1 mouse cellular context compared by ENCODE assay signal in the genomic region with DNA sequence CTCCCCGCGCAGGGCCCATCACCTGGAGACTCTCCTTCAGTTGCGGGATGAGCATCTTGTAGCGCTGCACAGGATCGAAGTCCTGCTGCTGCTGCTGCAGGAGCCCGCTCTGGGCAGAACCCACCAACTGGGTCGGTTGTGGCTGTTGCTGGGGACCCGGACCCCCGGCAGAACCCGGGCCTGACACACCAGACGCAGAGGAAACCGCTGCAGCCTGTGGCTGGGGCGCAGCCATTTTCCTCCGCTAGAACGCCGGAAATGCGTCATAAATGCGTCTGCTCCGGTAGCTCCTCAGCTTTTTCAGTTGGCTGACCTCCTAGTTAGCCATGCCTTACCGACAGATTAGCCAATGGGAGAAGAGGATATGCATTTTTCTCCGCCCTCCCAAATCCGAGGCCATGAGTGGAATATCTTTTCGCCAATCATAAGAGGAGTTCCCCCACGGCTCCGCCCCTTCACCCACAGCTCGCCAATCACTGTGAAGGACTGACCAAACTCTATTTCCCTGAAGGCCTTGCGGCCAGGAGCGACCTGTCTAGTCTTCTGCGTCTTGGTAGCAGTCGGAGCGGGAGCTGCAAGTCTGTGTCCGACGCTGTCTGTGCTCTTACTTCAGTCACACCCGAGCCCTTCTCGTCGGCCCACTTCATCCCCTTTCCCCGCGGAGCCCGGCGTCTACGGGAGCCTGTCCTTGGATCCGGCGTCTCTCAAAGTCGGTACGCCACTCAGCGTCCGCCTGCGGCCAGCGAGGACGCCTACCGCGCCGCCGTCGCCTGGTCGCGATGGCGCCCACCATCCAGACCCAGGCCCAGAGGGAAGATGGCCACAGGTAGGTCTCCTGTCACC.
TF ChIP-seq lines count a peak whose summit lies in the region.

Gene Med29 (minus strand): TSS at position 280 of the 843 bp plus-strand sequence.
Gene Paf1 (plus strand): TSS at position 523 of the 843 bp plus-strand sequence.

TF ChIP-seq in MEL, 35 proteins besides CTCF, POLR2A, EP300 and RAD21 (continued from another document):
- TF ChIP-seq ELF1 (IDR thresholded peaks at IDR 0.05; ENCODE audit: low read depth, low read length) (peak; percentile 45; the same call in 1 of the 2 replicates), HCFC1 (IDR thresholded peaks at IDR 0.05; ENCODE audit: low read depth, low read length) (peak; percentile 83), USF2 (IDR thresholded peaks at IDR 0.05; ENCODE audit: borderline replicate concordance in 1 of 2, insufficient read depth in 1 of 2, low read depth in 1 of 2, low read length in 2 of 2) (no peak), UBTF (IDR thresholded peaks at IDR 0.05; ENCODE audit: borderline replicate concordance, insufficient read depth, low read depth, low read length) (no peak), ZMIZ1 (IDR thresholded peaks at IDR 0.05; ENCODE audit: low read depth, low read length) (peak; percentile 90), BHLHE40 (IDR thresholded peaks at IDR 0.05; ENCODE audit: borderline replicate concordance, low read depth, low read length) (no peak), RCOR1 (IDR thresholded peaks at IDR 0.05; ENCODE audit: low read depth, low read length) (no peak), TBP (IDR thresholded peaks at IDR 0.05; ENCODE audit: low read depth, low read length) (peak; percentile 93), MEF2A (IDR thresholded peaks at IDR 0.05; ENCODE audit: extremely low read depth, insufficient replicate concordance, low read depth, low read length, poor library complexity, severe bottlenecking) (no peak), NRF1 (IDR thresholded peaks at IDR 0.05; ENCODE audit: insufficient read depth, low read depth, low read length, poor library complexity, severe bottlenecking) (0 out of 2 replicates have a peak, but pooled peaks have one; percentile 14), TAL1 (IDR thresholded peaks at IDR 0.05; ENCODE audit: low read length) (no peak), POLR2AphosphoS2 (IDR thresholded peaks at IDR 0.05; ENCODE audit: low read length) (peak; percentile 73; the same call in 1 of the 2 replicates), MAFK (IDR thresholded peaks at IDR 0.05; ENCODE audit: borderline replicate concordance, low read depth, low read length) (no peak), TCF12 (IDR thresholded peaks at IDR 0.05; ENCODE audit: low read depth, low read length) (no peak; the same call in 1 of the 2 replicates), E2F4 (IDR thresholded peaks at IDR 0.05; ENCODE audit: borderline replicate concordance, low read depth, low read length) (no peak), GABPA (IDR thresholded peaks at IDR 0.05; ENCODE audit: low read depth, low read length) (no peak), ZC3H11A (IDR thresholded peaks at IDR 0.05; ENCODE audit: low read depth, low read length) (no peak), MYC (IDR thresholded peaks at IDR 0.05; ENCODE audit: low read depth, low read length) (no peak), ETS1 (IDR thresholded peaks at IDR 0.05; ENCODE audit: low read depth, low read length) (0 out of 2 replicates have a peak, but pooled peaks have one; percentile 27), SMC3 (IDR thresholded peaks at IDR 0.05; ENCODE audit: low read depth, low read length) (no peak)
